Mouse (Mus musculus): ENCODE results near the gene Irf1.

DNA sequence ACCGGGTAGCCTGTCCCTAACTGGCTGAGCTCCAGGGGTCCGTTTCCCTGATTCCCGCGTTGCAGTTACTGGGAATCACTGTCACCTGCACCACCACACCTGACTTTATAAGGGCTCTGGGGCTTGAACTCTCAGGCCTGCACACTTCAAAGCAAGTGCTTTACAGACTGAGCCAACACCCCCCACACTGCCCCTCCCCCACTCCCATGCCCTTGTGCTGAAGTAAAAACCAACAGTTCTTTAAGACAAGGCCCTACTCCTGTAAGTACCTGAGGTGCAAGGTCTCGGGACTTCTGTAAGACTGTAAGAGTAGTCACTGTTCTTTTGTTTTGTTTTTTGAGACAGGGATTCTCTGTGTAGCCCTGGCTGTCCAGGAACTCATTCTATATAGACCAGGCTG lies 8.6 kb downstream of the Irf1 start:
- TF ChIP-seq MAX (IDR thresholded peaks at IDR 0.05; ENCODE audit: low read length), result no peak
- TF ChIP-seq GABPA (IDR thresholded peaks at IDR 0.05; ENCODE audit: insufficient replicate concordance, low read depth, low read length), result no peak
- TF ChIP-seq RCOR1 (conservative IDR thresholded peaks at IDR 0.05; ENCODE audit: low read depth, low read length), result no peak
- no peak for TF ChIP-seq CTCF (conservative IDR thresholded peaks at IDR 0.05 in 1 of 2, IDR thresholded peaks at IDR 0.05 in 1 of 2; ENCODE audit: low read depth in 2 of 2, low read length in 2 of 2)
- TF ChIP-seq POLR2A (IDR thresholded peaks at IDR 0.05; ENCODE audit: low read depth, low read length), result no peak
- no peak for TF ChIP-seq TCF12 (IDR thresholded peaks at IDR 0.05; ENCODE audit: low read depth, low read length)
- TF ChIP-seq JUN (IDR thresholded peaks at IDR 0.05; ENCODE audit: insufficient read depth, low read depth, low read length), result no peak
- TF ChIP-seq EP300 (IDR thresholded peaks at IDR 0.05; ENCODE audit: low read length), result no peak
